Mouse (Mus musculus) thymus, postnatal 25 days (tissue): ENCODE results near the gene Gm29049.
"Not testable (repeated sequence)": the region's sequence is repeated elsewhere in the genome, so short reads cannot be mapped to it uniquely, and the experiment has no call there.

Experiments
- DNase-seq: peaks from one replicate; pipeline ENCODE4 v3.0.0; 2022

Gm29049 gene

GRCm38 (mm10) chrY:7997068-7997467 is at the start of gene Gm29049:
Gene Gm29049, minus strand, starts transcription at chrY:7997168.
- not testable (repeated sequence) for DNase-seq
